In the genomic region with DNA sequence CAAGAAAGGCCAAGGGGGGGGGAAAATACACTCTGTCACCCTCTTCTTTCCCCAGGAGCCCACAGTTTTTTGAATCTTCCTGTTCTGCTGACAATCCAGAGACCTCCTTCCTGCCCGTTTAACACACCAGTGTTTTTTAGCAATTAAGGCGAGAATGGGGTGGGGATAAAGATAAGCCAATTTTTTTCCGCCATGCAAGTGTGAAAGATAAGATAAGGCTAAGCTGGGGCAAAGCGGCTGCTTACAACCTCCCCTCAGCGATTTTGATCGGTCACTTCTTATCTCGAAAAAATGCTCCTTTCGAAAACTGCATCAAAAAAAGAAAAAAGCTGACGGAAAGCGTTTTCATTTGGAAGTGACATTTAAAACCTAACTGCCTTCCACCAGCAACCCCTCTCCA, we compare ENCODE assay signal across 17 mouse cellular contexts.
A peak's percentile ranks its signal among the peaks of the same experiment; 100 is the strongest.
DNase-seq lines count a peak whose midpoint lies in the region; ATAC-seq and TF ChIP-seq lines count a peak whose summit lies in the region.
"Had no signal": no experiment of that assay in that cellular context is flagged by ENCODE, and none has a peak within 500 bp of the region (broad histone marks: within the 10 kb centered on the region; RNA-seq: fewer than 3 reads in every experiment).

No protein-coding gene starts in this region.

- H3K36me3 ChIP-seq in forebrain, embryonic 11.5 days (ENCODE audit: control insufficient read depth, insufficient read depth, low read length): no peaks in the 10 kb centered on the region
- no peaks in the 10 kb centered on the region for H3K36me3 ChIP-seq in forebrain, postnatal 0 days (ENCODE audit: insufficient read depth)
- no peaks in the 10 kb centered on the region for H3K36me3 ChIP-seq in kidney, embryonic 16.5 days (ENCODE audit: insufficient read depth, low read length)
- no peaks in the 10 kb centered on the region for H3K36me3 ChIP-seq in neural tube, embryonic 13.5 days
- H3K36me3 ChIP-seq: limb, embryonic 10.5 days had no signal

- peak; percentile 32 for DNase-seq in forebrain, embryonic 11.5 days (ENCODE audit: low spot score)
- DNase-seq in forebrain, postnatal 0 days: no peak
- DNase-seq in kidney, postnatal 14 days: no peak
- DNase-seq in neural tube, embryonic 10.5 days (ENCODE audit: extremely low spot score, low spot score): no peak
- no peak for DNase-seq in left cerebral cortex, postnatal 14 days (ENCODE audit: low spot score in 2 of 2)
- DNase-seq in ovary, postnatal 36 days (ENCODE audit: low spot score): no peak
- DNase-seq: adrenal gland, adult 2 months; cerebellum, adult 9-11 months; gastrocnemius, postnatal 14 days; heart, postnatal 4 days; kidney, adult 2 months; layer of hippocampus, postnatal 36 days had no signal

- no peaks in the 10 kb centered on the region for H3K9me3 ChIP-seq in forebrain, embryonic 11.5 days (ENCODE audit: control insufficient read depth, low read length)
- no peaks in the 10 kb centered on the region for H3K9me3 ChIP-seq in forebrain, postnatal 0 days (ENCODE audit: low read length)
- no peaks in the 10 kb centered on the region for H3K9me3 ChIP-seq in kidney, embryonic 16.5 days (ENCODE audit: low read length)
- no peaks in the 10 kb centered on the region for H3K9me3 ChIP-seq in neural tube, embryonic 13.5 days
- H3K9me3 ChIP-seq: limb, embryonic 10.5 days had no signal

- intact Hi-C loops in left cerebral cortex, postnatal 14 days (cut with DNase I): loop anchor here (10.0 kb wide), 1 partner anchor 169 kb away; no protein-coding TSS in a partner anchor

- H3K4me1 ChIP-seq in forebrain, embryonic 11.5 days (replicated peaks; ENCODE audit: control insufficient read depth, insufficient read depth, low read length): peaks cover 34% of the 10 kb centered on the region
- no peaks in the 10 kb centered on the region for H3K4me1 ChIP-seq in forebrain, postnatal 0 days (ENCODE audit: insufficient read depth)
- H3K4me1 ChIP-seq in kidney, embryonic 16.5 days (ENCODE audit: insufficient read depth, low read length): peaks cover 56% of the 10 kb centered on the region
- H3K4me1 ChIP-seq in neural tube, embryonic 13.5 days (replicated peaks): peaks cover 80% of the 10 kb centered on the region

- no peak for ATAC-seq in forebrain, embryonic 11.5 days (replicated peaks; ENCODE audit: low FRiP score)
- ATAC-seq in forebrain, postnatal 0 days: no peak
- ATAC-seq in kidney, embryonic 16.5 days (ENCODE audit: low FRiP score, low TSS enrichment): no peak
- no peak for ATAC-seq in neural tube, embryonic 13.5 days (ENCODE audit: low read depth)
- ATAC-seq: forebrain, embryonic 16.5 days; lung, postnatal 0 days had no signal

- no peak overlapping the region for H3K27ac ChIP-seq in forebrain, embryonic 11.5 days (ENCODE audit: low read depth, low read length)
- H3K27ac ChIP-seq in forebrain, postnatal 0 days (ENCODE audit: low read depth, low read length): no peak overlapping the region
- no peak overlapping the region for H3K27ac ChIP-seq in kidney, embryonic 16.5 days (ENCODE audit: low read length)
- no peak overlapping the region for H3K27ac ChIP-seq in neural tube, embryonic 13.5 days (replicated peaks)

- H3K4me3 ChIP-seq in forebrain, embryonic 11.5 days (ENCODE audit: low read depth, low read length): no peak overlapping the region
- H3K4me3 ChIP-seq in forebrain, postnatal 0 days (ENCODE audit: low read depth, low read length): no peak overlapping the region
- no peak overlapping the region for H3K4me3 ChIP-seq in kidney, embryonic 16.5 days (ENCODE audit: low read length)
- H3K4me3 ChIP-seq in neural tube, embryonic 13.5 days: no peak overlapping the region

- peaks cover 80% of the 10 kb centered on the region for H3K27me3 ChIP-seq in forebrain, embryonic 11.5 days (ENCODE audit: control insufficient read depth, insufficient read depth, low read length)
- peaks cover 2% of the 10 kb centered on the region; the same call in 1 of the 2 replicates for H3K27me3 ChIP-seq in forebrain, postnatal 0 days (ENCODE audit: insufficient read depth, low read length)
- H3K27me3 ChIP-seq in kidney, embryonic 16.5 days (ENCODE audit: insufficient read depth, low read length): peaks cover 94% of the 10 kb centered on the region
- peaks cover 99% of the 10 kb centered on the region for H3K27me3 ChIP-seq in neural tube, embryonic 13.5 days

- no peak overlapping the region for H3K4me2 ChIP-seq in forebrain, embryonic 11.5 days (ENCODE audit: low read depth, low read length, severe bottlenecking)
- no peak overlapping the region for H3K4me2 ChIP-seq in forebrain, postnatal 0 days (ENCODE audit: low read depth)
- H3K4me2 ChIP-seq in kidney, embryonic 16.5 days (replicated peaks; ENCODE audit: low read depth, low read length): 0 out of 2 replicates have a peak overlapping the region, but pooled peaks have one; percentile 81
- H3K4me2 ChIP-seq in neural tube, embryonic 13.5 days: peak overlapping the region; percentile 6; the same call in 1 of the 2 replicates

- WGBS in forebrain, embryonic 11.5 days: 9% methylated on average over 10 of the region's 10 CpGs
- 55% methylated on average over 10 of the region's 10 CpGs for WGBS in forebrain, postnatal 0 days
- 23% methylated on average over 10 of the region's 10 CpGs for WGBS in kidney, embryonic 16.5 days
- WGBS in neural tube, embryonic 13.5 days: 30% methylated on average over 10 of the region's 10 CpGs

- no peak for TF ChIP-seq CTCF in forebrain, postnatal 0 days (IDR thresholded peaks at IDR 0.05; ENCODE audit: low read depth)

- H3K9ac ChIP-seq in forebrain, embryonic 11.5 days (ENCODE audit: low read length): no peak overlapping the region
- H3K9ac ChIP-seq in forebrain, postnatal 0 days: no peak overlapping the region
- H3K9ac ChIP-seq in kidney, embryonic 16.5 days (replicated peaks; ENCODE audit: low read length): no peak overlapping the region
- H3K9ac ChIP-seq in neural tube, embryonic 13.5 days: no peak overlapping the region

Comparison
In these comparisons a context has a peak if more than half of its experiments do, and no peak if none do; other contexts are left out.
1. H3K4me2 ChIP-seq: peak in kidney, embryonic 16.5 days (single experiment) and neural tube, embryonic 13.5 days (single experiment); none in forebrain, embryonic 11.5 days (single experiment) and forebrain, postnatal 0 days (single experiment).